Mouse (Mus musculus) spleen, adult 2 months (tissue): Measurements from ENCODE around the gene Amn. TPM values are rescaled to one million over a fixed set of nuclear protein-coding genes. Genes with fewer than 3 reads are reported as not detected.

ENCODE experiments used
- DNase-seq, 2 experiments: peaks; one replicate each; pipeline versions ENCODE4 v3.0.0 to v3.0.0-alpha.2; 2012 to 2021; ENCODE audit warnings: low spot score in 2 of 2, low read depth in 1 of 2
- H3K27ac ChIP-seq: fragments of 200-500 bp; 2 replicates; pipeline ENCODE4 v1.5.1; 2012; ENCODE audit warnings: low read length, inconsistent platforms; ENCODE audit not compliant: insufficient read depth
- H3K27me3 ChIP-seq: fragments of 200-500 bp; 2 replicates; pipeline ENCODE4 v1.6.1; 2012; ENCODE audit warnings: mild to moderate bottlenecking, moderate library complexity, low read length, inconsistent platforms; ENCODE audit not compliant: control insufficient read depth, insufficient read depth
- H3K36me3 ChIP-seq: fragments of 200-500 bp; 2 replicates; pipeline ENCODE4 v1.6.1; 2012; ENCODE audit warnings: mild to moderate bottlenecking, low read length, inconsistent platforms; ENCODE audit not compliant: control insufficient read depth, insufficient read depth
- H3K4me1 ChIP-seq: fragments of 200-500 bp; 2 replicates; pipeline ENCODE4 v1.6.1; 2011; ENCODE audit warnings: inconsistent platforms; ENCODE audit not compliant: control insufficient read depth, insufficient read depth, insufficient read length
- H3K4me3 ChIP-seq: fragments of 200-500 bp; 2 replicates; pipeline ENCODE4 v1.5.1; 2011; ENCODE audit warnings: mild to moderate bottlenecking, inconsistent platforms; ENCODE audit not compliant: insufficient read depth, insufficient read length; ENCODE audit errors: extremely low read depth
- CTCF ChIP-seq: fragments of 200-500 bp; IDR thresholded peaks from 2 replicates; pipeline ENCODE4 v1.5.1; 2011; ENCODE audit warnings: mild to moderate bottlenecking, inconsistent platforms; ENCODE audit not compliant: insufficient read depth, insufficient read length, insufficient replicate concordance; ENCODE audit errors: extremely low read depth
- POLR2A ChIP-seq: fragments of 200-500 bp; IDR thresholded peaks from 2 replicates; pipeline ENCODE4 v1.6.1; 2011; ENCODE audit warnings: low read depth, low read length, inconsistent platforms
- WGBS: fragments of 180-500 bp; shearing (Covaris S2); methylation state at CpG from one replicate; pipeline ENCODE4 v1.1.7; 2018; 5-methylcytosine and 5-hydroxymethylcytosine counted together
- polyA plus RNA-seq: library from polyadenylated mRNA; depleted of rRNA; stranded (reverse); fragments of >200 nt; gene quantifications from 2 replicates; pipeline ENCODE4 v1.2.3, GENCODE M21; 2012

Gene Amn
- polyA plus RNA-seq, 1 experiment = 1.2 TPM

DNA sequence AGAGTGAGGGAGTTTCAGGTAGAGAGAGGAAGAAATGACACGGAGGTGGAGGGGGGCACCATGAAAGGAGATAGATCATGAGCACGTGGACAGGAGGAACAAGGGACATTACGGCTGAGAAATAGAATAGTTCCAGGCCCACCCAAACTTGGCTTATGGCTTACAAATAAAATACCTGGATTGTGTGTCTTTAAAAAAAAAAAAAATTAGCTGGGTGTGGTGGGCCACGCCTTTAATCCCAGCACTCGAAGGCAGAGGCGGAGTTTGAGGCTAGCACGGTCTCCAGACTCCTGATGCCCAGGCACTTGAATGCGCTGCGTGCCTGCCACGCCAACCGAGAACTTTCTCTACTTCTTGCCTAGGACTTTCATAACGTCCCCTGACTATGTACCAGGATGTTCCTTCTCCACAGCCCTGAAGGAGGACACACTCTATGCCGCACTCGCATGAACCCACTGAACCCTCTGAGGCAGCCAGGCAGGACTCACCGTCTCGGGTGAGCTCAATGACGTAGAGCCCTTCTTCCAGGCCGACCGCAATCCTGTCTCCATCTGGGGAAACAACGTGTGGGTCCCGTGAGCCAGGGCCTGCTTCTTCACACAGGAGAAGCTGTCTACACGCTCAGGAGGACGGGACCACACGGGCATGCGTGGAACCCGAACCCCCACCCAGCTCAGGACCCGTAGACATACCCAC lies 30.6 kb downstream of the Amn start:
- TF ChIP-seq POLR2A (no peak), CTCF (no peak)
- H3K36me3 ChIP-seq = no peaks in the 10 kb centered on the region
- H3K4me3 ChIP-seq = no peak overlapping the region
- H3K27me3 ChIP-seq = no peaks in the 10 kb centered on the region
- no peaks in the 10 kb centered on the region for H3K4me1 ChIP-seq
- 92% methylated on average over 27 of the region's 27 CpGs for WGBS
- H3K27ac ChIP-seq = no peak overlapping the region
- DNase-seq = no peak

DNA sequence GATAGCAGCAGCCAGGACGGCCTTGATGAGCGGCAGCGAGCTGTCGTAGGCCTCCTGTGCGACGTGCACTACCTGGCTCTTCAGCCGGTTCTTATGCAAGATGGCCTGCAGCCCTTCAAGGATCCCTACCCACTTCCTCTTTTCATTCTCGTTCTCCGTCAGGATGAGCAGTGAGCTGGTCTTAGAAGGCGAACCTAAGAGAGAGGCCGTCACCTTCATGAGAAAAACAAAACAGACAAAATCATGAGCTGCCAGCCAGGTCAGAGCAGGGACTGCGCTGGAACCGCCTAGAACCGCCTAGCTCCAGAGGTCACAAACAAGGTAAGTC lies 31.1 kb downstream of the Amn start:
- TF ChIP-seq CTCF (no peak), POLR2A (no peak)
- H3K4me3 ChIP-seq = no peak overlapping the region
- DNase-seq = no peak
- no peaks in the 10 kb centered on the region for H3K27me3 ChIP-seq
- H3K27ac ChIP-seq = no peak overlapping the region
- 0 out of 2 replicates have a peak, but pooled peaks cover 1% of the 10 kb centered on the region for H3K36me3 ChIP-seq
- 65% methylated on average over 14 of the region's 14 CpGs for WGBS
- H3K4me1 ChIP-seq = no peaks in the 10 kb centered on the region

DNA sequence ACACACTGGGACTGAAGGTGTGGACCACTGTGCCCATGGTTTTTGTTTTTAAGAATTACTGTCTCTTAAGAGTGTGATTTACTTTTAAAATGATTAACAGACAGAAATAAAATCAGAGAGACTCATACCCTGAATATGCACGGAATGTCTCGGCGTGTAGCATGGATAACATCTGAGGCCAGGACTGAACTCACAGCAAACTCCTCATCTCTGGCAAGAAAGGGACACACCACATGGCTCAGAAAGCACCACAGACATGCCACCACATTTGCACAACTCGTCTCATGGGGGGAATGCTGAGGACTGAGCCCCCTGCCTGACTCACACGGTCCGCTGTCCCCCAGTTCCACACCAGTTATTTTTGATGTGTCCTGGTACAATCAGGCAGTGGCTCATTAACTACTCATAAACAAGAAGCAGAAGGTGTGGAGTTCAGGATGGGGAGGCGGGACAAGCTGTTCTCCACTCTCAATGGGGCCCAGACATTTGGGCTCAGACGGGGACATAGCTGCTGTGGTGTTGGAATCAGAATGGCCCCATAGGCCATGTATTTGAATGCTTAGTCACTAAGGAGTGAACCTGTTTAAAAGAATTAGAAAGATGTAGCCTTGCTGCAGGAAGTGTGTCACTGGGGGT lies 32.9 kb downstream of the Amn start:
- WGBS = 95% methylated on average over 8 of the region's 8 CpGs
- no peak for DNase-seq
- Histone ChIP-seq H3K4me3 (no peak overlapping the region), H3K27ac (no peak overlapping the region), H3K4me1 (no peaks in the 10 kb centered on the region), H3K27me3 (no peaks in the 10 kb centered on the region), H3K36me3 (0 out of 2 replicates have a peak, but pooled peaks cover 1% of the 10 kb centered on the region)
- TF ChIP-seq POLR2A = no peak
- TF ChIP-seq CTCF = no peak

- no peak for DNase-seq
- TF ChIP-seq CTCF = no peak
- TF ChIP-seq POLR2A = no peak
- Histone ChIP-seq H3K27me3 (no peaks in the 10 kb centered on the region), H3K27ac (no peak overlapping the region), H3K4me3 (no peak overlapping the region), H3K36me3 (0 out of 2 replicates have a peak, but pooled peaks cover 1% of the 10 kb centered on the region), H3K4me1 (no peaks in the 10 kb centered on the region)
- 79% methylated on average over 8 of the region's 8 CpGs for WGBS
Measured at GRCm38 (mm10) chr12:111306821-111307220, 35.9 kb downstream of the Amn start.

- Histone ChIP-seq H3K27me3 (no peaks in the 10 kb centered on the region), H3K27ac (no peak overlapping the region), H3K36me3 (peaks cover 4% of the 10 kb centered on the region; the same call in 1 of the 2 replicates), H3K4me1 (no peaks in the 10 kb centered on the region), H3K4me3 (no peak overlapping the region)
- DNase-seq = no peak
- 11% methylated on average over 12 of the region's 12 CpGs for WGBS
- TF ChIP-seq CTCF = no peak
- no peak for TF ChIP-seq POLR2A
Measured at GRCm38 (mm10) chr12:111309256-111309655, 38.4 kb downstream of the Amn start.

- TF ChIP-seq POLR2A = no peak
- no peak for TF ChIP-seq CTCF
- 79% methylated on average over 14 of the region's 14 CpGs for WGBS
- Histone ChIP-seq H3K4me1 (no peaks in the 10 kb centered on the region), H3K27ac (no peak overlapping the region), H3K27me3 (no peaks in the 10 kb centered on the region), H3K36me3 (peaks cover 4% of the 10 kb centered on the region; the same call in 1 of the 2 replicates), H3K4me3 (no peak overlapping the region)
- no peak for DNase-seq
Measured at GRCm38 (mm10) chr12:111309931-111310330, 39.0 kb downstream of the Amn start.

DNA sequence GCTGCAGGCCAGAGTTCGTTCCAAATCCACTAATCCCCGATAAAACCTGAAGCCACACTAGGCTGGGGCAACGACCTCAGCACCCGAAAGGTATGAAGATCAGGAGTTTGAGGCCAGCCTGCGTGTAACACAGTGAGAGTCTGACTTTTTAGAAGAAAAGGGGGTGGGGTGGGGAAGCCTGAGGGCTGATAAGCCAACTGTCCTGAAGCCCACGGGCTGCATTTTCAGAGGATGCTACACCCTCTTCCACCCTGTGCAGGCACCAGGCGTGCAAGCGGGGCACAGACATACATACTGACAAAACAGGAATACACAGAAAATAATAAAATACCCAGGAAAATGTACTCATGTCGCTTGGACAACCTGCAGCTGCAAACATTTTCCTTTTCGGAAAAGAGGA lies 40.9 kb downstream of the Amn start:
- Histone ChIP-seq H3K36me3 (peaks cover 2% of the 10 kb centered on the region; the same call in 1 of the 2 replicates), H3K4me3 (no peak overlapping the region), H3K27me3 (no peaks in the 10 kb centered on the region), H3K27ac (no peak overlapping the region), H3K4me1 (no peaks in the 10 kb centered on the region)
- no peak for DNase-seq
- 87% methylated on average over 10 of the region's 10 CpGs for WGBS
- no peak for TF ChIP-seq CTCF
- TF ChIP-seq POLR2A = no peak
